In genomic region chr7:80501006-80501405, GRCm38 (mm10) we compare ENCODE assay signal across 13 mouse cellular contexts. TPM values are rescaled to one million over a fixed set of nuclear protein-coding genes. Genes with fewer than 3 reads are reported as not detected.
DNase-seq lines count a peak whose midpoint lies in the region; ATAC-seq lines count a peak whose summit lies in the region.
"Had no signal": no experiment of that assay in that cellular context is flagged by ENCODE, and none has a peak within 500 bp of the region (broad histone marks: within the 10 kb centered on the region; RNA-seq: fewer than 3 reads in every experiment).

No protein-coding gene starts in this region.

- H3K36me3 ChIP-seq in heart, embryonic 13.5 days, result peaks cover 52% of the 10 kb centered on the region
- H3K36me3 ChIP-seq in liver, embryonic 16.5 days (ENCODE audit: control insufficient read depth, insufficient read depth), result peaks cover 55% of the 10 kb centered on the region
- H3K36me3 ChIP-seq in liver, embryonic 11.5 days (ENCODE audit: control insufficient read depth, insufficient read depth, low read length), result peaks cover 37% of the 10 kb centered on the region

- peak overlapping the region; percentile 70 for H3K27ac ChIP-seq in heart, embryonic 13.5 days (replicated peaks)
- H3K27ac ChIP-seq in liver, embryonic 16.5 days (ENCODE audit: low read length), result peak overlapping the region; percentile 1; the same call in 1 of the 2 replicates
- no peak overlapping the region for H3K27ac ChIP-seq in liver, embryonic 11.5 days (ENCODE audit: low read depth, low read length)
- H3K27ac ChIP-seq: midbrain, embryonic 15.5 days had no signal

- ATAC-seq in heart, embryonic 13.5 days (ENCODE audit: extremely low read depth, insufficient number of reproducible peaks, low FRiP score, low TSS enrichment), result no peak
- ATAC-seq in liver, embryonic 16.5 days (ENCODE audit: low read depth), result no peak
- no peak for ATAC-seq in liver, embryonic 11.5 days (replicated peaks; ENCODE audit: low FRiP score)
- peak; percentile 93 for ATAC-seq in monocyte, adult 5-6 weeks (replicated peaks; ENCODE audit: insufficient number of reproducible peaks, low FRiP score, low TSS enrichment, poor library complexity, severe bottlenecking)
- no peak for ATAC-seq in cerebellum, adult (ENCODE audit: insufficient number of reproducible peaks, low FRiP score, low TSS enrichment)
- ATAC-seq: midbrain, embryonic 15.5 days had no signal

- no peak overlapping the region; the same call in 1 of the 2 replicates for H3K4me2 ChIP-seq in heart, embryonic 13.5 days
- no peak overlapping the region for H3K4me2 ChIP-seq in liver, embryonic 16.5 days (ENCODE audit: low read depth, low read length)
- H3K4me2 ChIP-seq in liver, embryonic 11.5 days, result no peak overlapping the region
- H3K4me2 ChIP-seq: midbrain, embryonic 15.5 days had no signal

- no peak overlapping the region for H3K9ac ChIP-seq in heart, embryonic 13.5 days
- no peak overlapping the region for H3K9ac ChIP-seq in liver, embryonic 16.5 days (ENCODE audit: low read depth, low read length)
- H3K9ac ChIP-seq in liver, embryonic 11.5 days (ENCODE audit: low read depth, low read length), result no peak overlapping the region
- H3K9ac ChIP-seq: midbrain, embryonic 15.5 days had no signal

- 47% methylated on average over 7 of the region's 7 CpGs for WGBS in heart, embryonic 13.5 days
- WGBS in liver, embryonic 16.5 days (ENCODE audit: insufficient replicate concordance), result 60% methylated on average over 7 of the region's 7 CpGs
- 70% methylated on average over 7 of the region's 7 CpGs for WGBS in liver, embryonic 11.5 days

- H3K4me1 ChIP-seq in heart, embryonic 13.5 days, result peaks cover 44% of the 10 kb centered on the region
- H3K4me1 ChIP-seq in liver, embryonic 16.5 days (ENCODE audit: control insufficient read depth, low read depth, low read length), result peaks cover 17% of the 10 kb centered on the region
- 0 out of 2 replicates have a peak, but pooled peaks cover 5% of the 10 kb centered on the region for H3K4me1 ChIP-seq in liver, embryonic 11.5 days (replicated peaks; ENCODE audit: control insufficient read depth, insufficient read depth, low read length)
- H3K4me1 ChIP-seq: midbrain, embryonic 15.5 days had no signal

- no peaks in the 10 kb centered on the region for H3K27me3 ChIP-seq in heart, embryonic 13.5 days (replicated peaks)
- no peaks in the 10 kb centered on the region for H3K27me3 ChIP-seq in liver, embryonic 16.5 days (ENCODE audit: control insufficient read depth, insufficient read depth, low read depth, low read length)
- no peaks in the 10 kb centered on the region for H3K27me3 ChIP-seq in liver, embryonic 11.5 days (replicated peaks; ENCODE audit: control insufficient read depth, insufficient read depth, low read length)
- H3K27me3 ChIP-seq: midbrain, embryonic 15.5 days had no signal

- H3K4me3 ChIP-seq in heart, embryonic 13.5 days, result no peak overlapping the region
- no peak overlapping the region for H3K4me3 ChIP-seq in liver, embryonic 16.5 days (ENCODE audit: low read depth, low read length)
- no peak overlapping the region for H3K4me3 ChIP-seq in liver, embryonic 11.5 days (ENCODE audit: low read depth, low read length)
- H3K4me3 ChIP-seq: midbrain, embryonic 15.5 days had no signal

- no peaks in the 10 kb centered on the region for H3K9me3 ChIP-seq in heart, embryonic 13.5 days
- H3K9me3 ChIP-seq in liver, embryonic 16.5 days (replicated peaks; ENCODE audit: control insufficient read depth, low read length), result no peaks in the 10 kb centered on the region
- H3K9me3 ChIP-seq in liver, embryonic 11.5 days (ENCODE audit: control insufficient read depth, low read length), result no peaks in the 10 kb centered on the region
- H3K9me3 ChIP-seq: midbrain, embryonic 15.5 days had no signal

- no peak for DNase-seq in heart, adult 9 months (ENCODE audit: low spot score in 2 of 2)
- DNase-seq in liver, embryonic 11.5 days (ENCODE audit: low spot score), result no peak
- peak; percentile 30 for DNase-seq in brain, adult 2 months (ENCODE audit: low read depth, low spot score)
- DNase-seq in right cerebral cortex, adult 18-20 months, result no peak
- DNase-seq: adrenal gland, adult 8-10 months; cerebellum, postnatal 25 days; lung, postnatal 4 days; retina, postnatal 1 day had no signal

RNA-seq across cellular contexts. Expression of gene Blm, which starts 33.9 kb away (rescaled TPM):
- 16.4 and 17.1 TPM in 2 replicates for polyA plus RNA-seq in heart, embryonic 13.5 days (2015; fragmentation: Nextera tagmentation; extraction: Ambion mirVana)
- polyA plus RNA-seq in liver, embryonic 16.5 days (2015; fragmentation: Nextera tagmentation; extraction: Ambion mirVana), result 24.2 and 25.9 TPM in 2 replicates
- polyA plus RNA-seq in liver, embryonic 11.5 days (2014; fragmentation: Nextera tagmentation; extraction: Ambion mirVana), result 54.8 and 58.3 TPM in 2 replicates
- 14.3 to 17.8 TPM (median 14.4 TPM) in 3 replicates for total RNA-seq in monocyte, adult 5-6 weeks (2017)
